Mouse (Mus musculus) lung, postnatal 0 days (tissue): ENCODE data around the gene Sdk1.
A peak's percentile ranks its signal among the peaks of the same experiment; 100 is the strongest.

ENCODE experiments used
- CTCF ChIP-seq: IDR thresholded peaks from 2 replicates; pipeline ENCODE4 v1.5.1; 2016; ENCODE audit warnings: antibody characterized with exemption, mild to moderate bottlenecking
- EP300 ChIP-seq: IDR thresholded peaks from 2 replicates; pipeline ENCODE4 v1.6.1; 2016; ENCODE audit warnings: antibody characterized with exemption, mild to moderate bottlenecking, control low read depth

- TF ChIP-seq CTCF (peak; percentile 6; the same call in 1 of the 2 replicates), EP300 (no peak)
These were observed 909.5 kb downstream of the Sdk1 start for GRCm38 (mm10) chr5:142150756-142151155.
